Mouse (Mus musculus) liver, embryonic 14.5 days (tissue): ENCODE results near the gene Pde4b.

Experiments used
- CTCF ChIP-seq: IDR thresholded peaks from 2 replicates; pipeline ENCODE4 v1.5.1; 2016; ENCODE audit warnings: antibody characterized with exemption, low read depth, control low read depth
- EP300 ChIP-seq: IDR thresholded peaks from 2 replicates; pipeline ENCODE4 v1.6.1; 2016; ENCODE audit warnings: antibody characterized with exemption, low read depth

GRCm38 (mm10) chr4:102617774-102618173 is 530.4 kb downstream of the Pde4b start:
- TF ChIP-seq CTCF (no peak), EP300 (no peak)
